Mouse (Mus musculus) embryonic facial prominence, embryonic 12.5 days (tissue): ENCODE data around the gene Rpl22l1. TPM values are rescaled to one million over a fixed set of nuclear protein-coding genes. Genes with fewer than 3 reads are reported as not detected.
"Not testable (repeated sequence)": the region's sequence is repeated elsewhere in the genome, so short reads cannot be mapped to it uniquely, and the experiment has no call there.

Source experiments
- ATAC-seq: fragments of 200-750 bp; cut with Nextera tagmentation; 2 replicates; pipeline ENCODE4 v1.8.0; 2017; ENCODE audit not compliant: insufficient number of reproducible peaks, insufficient read depth, low FRiP score, low TSS enrichment
- H3K27ac ChIP-seq: fragments of 300-500 bp; sonication (generic); 2 replicates; pipeline ENCODE4 v1.5.1; 2016; ENCODE audit warnings: mild to moderate bottlenecking
- H3K27me3 ChIP-seq: fragments of 300-500 bp; sonication (generic); 2 replicates; pipeline ENCODE4 v1.6.1; 2016; ENCODE audit warnings: mild to moderate bottlenecking, moderate library complexity
- H3K36me3 ChIP-seq: fragments of 300-500 bp; sonication (generic); 2 replicates; pipeline ENCODE4 v1.6.1; 2016; ENCODE audit warnings: mild to moderate bottlenecking
- H3K4me1 ChIP-seq: fragments of 300-500 bp; sonication (generic); 2 replicates; pipeline ENCODE4 v1.6.1; 2016
- H3K4me2 ChIP-seq: fragments of 300-500 bp; sonication (generic); replicated peaks from 2 replicates; pipeline ENCODE4 v1.6.1; 2016; ENCODE audit warnings: mild to moderate bottlenecking, moderate library complexity
- H3K4me3 ChIP-seq: fragments of 300-500 bp; sonication (generic); 2 replicates; pipeline ENCODE4 v1.5.1; 2016; ENCODE audit warnings: mild to moderate bottlenecking
- H3K9ac ChIP-seq: fragments of 300-500 bp; sonication (generic); 2 replicates; pipeline ENCODE4 v1.6.1; 2016; ENCODE audit warnings: mild to moderate bottlenecking, moderate library complexity
- H3K9me3 ChIP-seq: fragments of 300-500 bp; sonication (generic); 2 replicates; pipeline ENCODE4 v1.6.1; 2016; ENCODE audit warnings: mild to moderate bottlenecking, moderate library complexity
- WGBS: fragments of 180-500 bp; shearing (Covaris S2); methylation state at CpG from one replicate; pipeline ENCODE4 v1.1.7; 2016; 5-methylcytosine and 5-hydroxymethylcytosine counted together
- polyA plus RNA-seq: library from polyadenylated mRNA; unstranded; fragments of >200 nt; fragmentation: Nextera tagmentation; extraction: Ambion mirVana; gene quantifications from 2 replicates; pipeline ENCODE4 v1.2.1, GENCODE M21; 2016

Rpl22l1 gene
- 439 and 450 TPM in 2 replicates for polyA plus RNA-seq

GRCm38 (mm10) chr3:28805301-28806097, at the start of gene Rpl22l1:
Gene Rpl22l1 (plus strand): TSS chr3:28805436.
- no peaks in the 10 kb centered on the region for H3K9me3 ChIP-seq
- peaks cover 4% of the 10 kb centered on the region; the same call in 1 of the 2 replicates for H3K4me1 ChIP-seq
- H3K4me3 ChIP-seq: peak within 1 kb of the TSS; percentile 86
- WGBS: under 1% methylated on average over 71 of the region's 72 CpGs
- peak within 1 kb of the TSS; percentile 67 for H3K4me2 ChIP-seq
- H3K9ac ChIP-seq: peak within 1 kb of the TSS; percentile 90
- H3K36me3 ChIP-seq: peaks cover 12% of the 10 kb centered on the region
- H3K27me3 ChIP-seq: no peaks in the 10 kb centered on the region
- peak within 1 kb of the TSS; percentile 74 for H3K27ac ChIP-seq
- peak; percentile 98 for ATAC-seq

DNA sequence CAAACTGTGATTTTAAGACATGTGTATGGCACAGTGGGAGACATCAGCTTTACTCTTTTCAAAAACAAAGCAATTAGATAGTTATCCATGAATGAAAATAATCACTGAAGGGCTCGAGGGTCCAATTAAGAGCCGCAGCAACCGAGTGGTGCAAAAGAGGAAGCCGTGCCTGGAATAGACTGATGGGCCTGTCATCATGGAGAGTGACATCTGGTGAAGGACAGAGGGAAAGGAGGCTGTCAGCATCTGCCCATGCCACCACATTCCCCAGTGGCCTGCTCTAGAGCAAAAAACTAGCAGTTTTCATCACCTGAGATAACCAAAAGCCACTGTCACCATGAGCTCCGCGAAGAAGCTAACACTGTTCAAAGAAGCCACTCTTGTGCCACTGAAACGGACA, 49.8 kb upstream of the Rpl22l1 start:
- WGBS: 58% methylated on average over 7 of the region's 7 CpGs
- Histone ChIP-seq H3K4me1 (no peaks in the 10 kb centered on the region), H3K27ac (no peak overlapping the region), H3K36me3 (no peaks in the 10 kb centered on the region), H3K27me3 (no peaks in the 10 kb centered on the region), H3K4me2 (no peak overlapping the region), H3K9ac (no peak overlapping the region), H3K4me3 (no peak overlapping the region), H3K9me3 (no peaks in the 10 kb centered on the region)
- ATAC-seq: no peak

DNA sequence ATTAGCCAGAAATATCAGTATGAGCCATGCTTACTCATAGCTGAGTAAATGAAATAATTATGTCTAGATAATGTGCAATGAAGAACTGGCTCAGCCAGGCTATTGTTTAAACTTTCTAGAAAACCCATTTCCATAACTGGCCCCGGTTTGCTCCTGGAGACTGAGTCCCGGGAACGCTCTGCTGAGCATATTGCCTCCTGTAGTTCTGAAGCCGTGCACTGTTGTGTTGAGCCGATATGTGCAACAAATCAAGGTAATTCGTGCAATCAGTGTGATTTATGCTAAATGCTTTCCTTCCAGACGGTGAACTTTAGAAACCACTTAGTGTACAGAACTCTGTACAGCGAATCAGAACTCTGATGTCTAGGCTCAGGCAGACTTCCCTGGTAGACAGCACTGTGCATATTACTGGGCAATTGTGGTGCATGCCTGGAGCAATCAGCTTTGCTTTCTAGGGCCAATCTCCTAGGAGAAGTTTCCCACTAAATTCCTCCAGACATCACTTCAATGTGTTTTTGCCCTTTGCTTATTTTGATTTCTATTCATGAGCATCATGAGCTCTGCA, 43.9 kb upstream of the Rpl22l1 start:
- Histone ChIP-seq H3K9ac (no peak overlapping the region), H3K9me3 (no peaks in the 10 kb centered on the region), H3K27ac (no peak overlapping the region), H3K4me2 (no peak overlapping the region), H3K27me3 (no peaks in the 10 kb centered on the region), H3K4me1 (no peaks in the 10 kb centered on the region), H3K4me3 (no peak overlapping the region), H3K36me3 (no peaks in the 10 kb centered on the region)
- 66% methylated on average over 8 of the region's 8 CpGs for WGBS
- ATAC-seq: 0 out of 2 replicates have a peak, but pooled peaks have one; percentile 67

- no peaks in the 10 kb centered on the region for H3K36me3 ChIP-seq
- no peak overlapping the region for H3K4me2 ChIP-seq
- H3K9me3 ChIP-seq: no peaks in the 10 kb centered on the region
- no peak for ATAC-seq
- WGBS: 90% methylated on average over 4 of the region's 4 CpGs
- H3K4me1 ChIP-seq: no peaks in the 10 kb centered on the region
- no peak overlapping the region for H3K27ac ChIP-seq
- H3K4me3 ChIP-seq: no peak overlapping the region
- H3K9ac ChIP-seq: no peak overlapping the region
- no peaks in the 10 kb centered on the region for H3K27me3 ChIP-seq
Observed at GRCm38 (mm10) chr3:28766935-28767334, 38.3 kb upstream of the Rpl22l1 start.

DNA sequence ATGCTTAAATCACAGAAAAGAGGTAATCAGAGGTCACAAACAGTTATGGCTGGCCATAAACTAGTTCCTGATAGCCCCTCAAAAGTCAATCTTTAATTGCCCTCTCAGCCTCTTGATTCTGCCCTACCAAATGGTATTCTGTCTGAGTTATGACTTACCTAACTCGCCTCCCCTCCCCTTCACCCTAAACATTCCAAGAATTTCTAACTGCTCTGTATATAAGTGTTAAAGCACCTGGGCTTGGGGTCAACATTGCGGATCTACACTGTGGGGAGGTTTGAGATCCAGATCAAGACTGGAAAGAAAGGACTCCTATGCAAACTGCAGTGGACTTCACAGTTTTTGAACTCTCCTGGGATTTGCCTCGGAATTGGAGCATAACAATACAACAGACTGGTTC, 37.0 kb upstream of the Rpl22l1 start:
- Histone ChIP-seq H3K4me3 (no peak overlapping the region), H3K9me3 (no peaks in the 10 kb centered on the region), H3K9ac (no peak overlapping the region), H3K4me2 (no peak overlapping the region), H3K27ac (no peak overlapping the region), H3K36me3 (no peaks in the 10 kb centered on the region), H3K4me1 (no peaks in the 10 kb centered on the region), H3K27me3 (no peaks in the 10 kb centered on the region)
- ATAC-seq: no peak
- WGBS: 62% methylated on average over 3 of the region's 3 CpGs

DNA sequence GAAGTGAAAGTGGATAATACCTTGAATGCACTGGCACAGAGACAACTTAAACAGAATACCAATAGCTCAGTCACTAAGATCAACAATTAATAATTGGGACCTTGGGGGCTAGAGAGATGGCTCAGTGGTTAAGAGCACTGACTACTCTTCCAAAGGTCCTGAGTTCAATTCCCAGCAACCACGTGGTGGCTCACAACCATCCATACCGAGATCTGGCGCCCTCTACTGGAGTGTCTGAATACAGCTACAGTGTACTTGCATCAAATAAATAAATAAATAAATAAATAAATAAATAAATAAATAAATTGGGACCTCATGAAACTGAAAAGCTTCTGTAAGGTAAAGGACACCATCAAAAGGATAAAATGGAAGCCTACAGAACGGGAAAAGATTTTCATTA, 32.3 kb upstream of the Rpl22l1 start:
- not testable (repeated sequence) for H3K4me3 ChIP-seq, ATAC-seq, H3K9me3 ChIP-seq, H3K9ac ChIP-seq, H3K4me1 ChIP-seq, H3K27me3 ChIP-seq, H3K27ac ChIP-seq, H3K4me2 ChIP-seq, H3K36me3 ChIP-seq
- WGBS: 62% methylated on average over 4 of the region's 4 CpGs

DNA sequence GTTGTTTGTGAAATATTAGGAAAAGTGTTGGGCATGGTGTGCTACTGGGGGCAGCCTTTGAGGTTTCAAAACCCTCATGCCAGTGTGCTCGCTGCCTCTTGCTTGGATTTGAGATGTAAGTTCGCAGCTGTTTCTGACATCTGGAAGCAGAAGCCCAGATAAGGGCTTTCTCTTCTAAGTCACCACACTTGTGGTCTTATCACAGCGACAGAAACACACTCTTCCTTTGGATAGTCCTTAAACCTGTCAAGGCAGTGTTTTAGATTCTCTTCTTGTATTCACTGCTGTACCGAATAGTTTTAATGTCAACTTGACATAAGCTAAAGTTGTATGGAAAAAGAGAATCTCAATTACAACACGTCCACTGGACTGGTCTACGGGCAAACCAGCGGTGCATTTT, 29.9 kb upstream of the Rpl22l1 start:
- H3K9ac ChIP-seq: no peak overlapping the region
- H3K4me1 ChIP-seq: no peaks in the 10 kb centered on the region
- WGBS: 87% methylated on average over 7 of the region's 7 CpGs
- no peaks in the 10 kb centered on the region for H3K36me3 ChIP-seq
- H3K9me3 ChIP-seq: no peaks in the 10 kb centered on the region
- H3K27me3 ChIP-seq: no peaks in the 10 kb centered on the region
- no peak overlapping the region for H3K4me2 ChIP-seq
- H3K27ac ChIP-seq: no peak overlapping the region
- no peak for ATAC-seq
- no peak overlapping the region for H3K4me3 ChIP-seq

DNA sequence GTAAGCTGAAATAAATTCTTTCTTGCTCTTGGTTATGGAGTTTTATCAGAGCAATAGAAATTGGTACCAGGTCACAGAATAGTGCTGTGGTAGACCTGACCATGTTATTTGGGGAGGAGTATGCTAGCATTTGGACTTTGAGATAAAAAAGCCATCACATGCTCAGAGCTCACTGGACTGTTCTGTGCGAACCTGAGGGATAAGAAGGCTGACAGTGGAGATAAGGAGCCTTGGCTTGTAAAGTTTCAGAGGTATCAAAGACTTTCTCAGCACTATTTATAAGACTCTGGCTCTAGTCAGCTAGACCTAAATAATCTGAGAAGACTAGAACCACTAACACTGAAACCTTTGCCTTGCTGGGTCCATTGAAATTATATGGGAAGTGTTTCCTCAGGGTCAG, 29.3 kb upstream of the Rpl22l1 start:
- Histone ChIP-seq H3K27me3 (no peaks in the 10 kb centered on the region), H3K9ac (no peak overlapping the region), H3K4me3 (no peak overlapping the region), H3K27ac (no peak overlapping the region), H3K4me2 (no peak overlapping the region), H3K4me1 (0 out of 2 replicates have a peak, but pooled peaks cover 4% of the 10 kb centered on the region), H3K9me3 (no peaks in the 10 kb centered on the region), H3K36me3 (no peaks in the 10 kb centered on the region)
- WGBS: 100% methylated on average over 1 of the region's 1 CpGs
- no peak for ATAC-seq

GRCm38 (mm10) chr3:28776491-28776890, 28.7 kb upstream of the Rpl22l1 start:
- Histone ChIP-seq H3K27me3 (no peaks in the 10 kb centered on the region), H3K4me3 (no peak overlapping the region), H3K36me3 (no peaks in the 10 kb centered on the region), H3K4me1 (0 out of 2 replicates have a peak, but pooled peaks cover 4% of the 10 kb centered on the region), H3K9me3 (no peaks in the 10 kb centered on the region), H3K27ac (no peak overlapping the region), H3K9ac (no peak overlapping the region), H3K4me2 (no peak overlapping the region)
- no peak for ATAC-seq
- 92% methylated on average over 1 of the region's 1 CpGs for WGBS

DNA sequence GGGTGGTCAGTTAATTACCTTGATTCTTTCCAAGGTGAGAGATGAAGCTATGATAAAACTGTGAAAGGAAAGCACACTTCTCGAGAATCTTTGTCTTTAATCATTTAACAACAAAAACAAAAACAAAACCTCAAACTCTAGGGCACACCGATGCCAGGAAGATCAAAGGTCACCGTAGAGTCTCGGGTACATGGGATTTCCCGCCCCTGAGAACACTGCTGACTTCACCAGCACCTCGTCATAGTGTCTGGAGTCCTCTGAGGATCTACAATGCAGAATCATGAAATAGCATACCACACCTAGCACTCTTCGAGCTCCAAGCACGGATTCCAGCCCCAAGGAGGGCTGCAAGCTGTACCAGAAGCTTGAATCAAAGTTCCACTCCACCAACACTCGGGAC, 24.7 kb upstream of the Rpl22l1 start:
- peak overlapping the region; percentile 79; the same call in 1 of the 2 replicates for H3K4me3 ChIP-seq
- peak overlapping the region; percentile 96 for H3K4me2 ChIP-seq
- no peak overlapping the region for H3K27ac ChIP-seq
- H3K9me3 ChIP-seq: no peaks in the 10 kb centered on the region
- ATAC-seq: no peak
- WGBS: 68% methylated on average over 9 of the region's 9 CpGs
- 0 out of 2 replicates have a peak, but pooled peaks cover 4% of the 10 kb centered on the region for H3K4me1 ChIP-seq
- H3K9ac ChIP-seq: no peak overlapping the region
- no peaks in the 10 kb centered on the region for H3K27me3 ChIP-seq
- no peaks in the 10 kb centered on the region for H3K36me3 ChIP-seq

DNA sequence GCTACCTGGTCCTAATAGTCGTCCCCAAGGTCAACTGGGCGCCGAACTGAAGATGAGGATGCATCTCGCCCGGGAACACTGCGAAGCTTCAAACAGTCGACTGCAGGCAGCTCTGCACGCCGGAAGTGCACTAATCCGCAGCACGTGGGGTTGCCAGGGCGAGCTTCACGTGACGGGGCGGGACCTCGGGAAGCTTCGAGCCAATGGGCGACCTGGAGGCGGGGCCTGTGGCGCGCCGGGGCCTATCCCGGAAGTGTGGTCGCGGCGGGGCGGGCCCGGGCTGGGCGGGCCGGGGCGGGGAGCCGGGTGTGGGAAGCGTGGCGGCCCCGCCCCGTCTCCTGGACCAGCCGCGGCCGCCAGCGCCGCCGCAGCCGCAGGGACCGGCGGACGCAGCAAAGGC, 24.2 kb upstream of the Rpl22l1 start, which contains the start of gene Eif5a2:
Gene Eif5a2 (plus strand): TSS at position 283 of the 400 bp plus-strand sequence.
- no peaks in the 10 kb centered on the region for H3K27me3 ChIP-seq
- H3K36me3 ChIP-seq: no peaks in the 10 kb centered on the region
- H3K9ac ChIP-seq: peak within 1 kb of the TSS; percentile 73
- no peak within 1 kb of the TSS for H3K27ac ChIP-seq
- H3K4me1 ChIP-seq: 0 out of 2 replicates have a peak, but pooled peaks cover 4% of the 10 kb centered on the region
- H3K9me3 ChIP-seq: no peaks in the 10 kb centered on the region
- peak within 1 kb of the TSS; percentile 79 for H3K4me3 ChIP-seq
- peak within 1 kb of the TSS; percentile 96 for H3K4me2 ChIP-seq
- WGBS: 2% methylated on average over 37 of the region's 46 CpGs
- ATAC-seq: peak; percentile 98

- H3K9me3 ChIP-seq: no peaks in the 10 kb centered on the region
- H3K36me3 ChIP-seq: no peaks in the 10 kb centered on the region
- under 1% methylated on average over 39 of the region's 41 CpGs for WGBS
- H3K4me1 ChIP-seq: 0 out of 2 replicates have a peak, but pooled peaks cover 4% of the 10 kb centered on the region
- no peaks in the 10 kb centered on the region for H3K27me3 ChIP-seq
- H3K4me2 ChIP-seq: peak overlapping the region; percentile 96
- peak; percentile 73; the same call in 1 of the 2 replicates for ATAC-seq
- no peak overlapping the region for H3K27ac ChIP-seq
- peak overlapping the region; percentile 73 for H3K9ac ChIP-seq
- peak overlapping the region; percentile 79 for H3K4me3 ChIP-seq
Observed at GRCm38 (mm10) chr3:28781422-28781821, 23.8 kb upstream of the Rpl22l1 start.
